Mouse (Mus musculus) liver, embryonic 14.5 days (tissue): ENCODE data around the gene Fasn. TPM values are rescaled to one million over a fixed set of nuclear protein-coding genes. Genes with fewer than 3 reads are reported as not detected.
"Not testable (repeated sequence)": the region's sequence is repeated elsewhere in the genome, so short reads cannot be mapped to it uniquely, and the experiment has no call there.

Source experiments
- ATAC-seq: fragments of 200-750 bp; cut with Nextera tagmentation; 2 replicates; pipeline ENCODE4 v1.8.0; 2017; ENCODE audit warnings: moderate number of reproducible peaks, mild to moderate bottlenecking, moderate library complexity; ENCODE audit not compliant: insufficient read depth
- DNase-seq, 3 experiments: peaks; one replicate each; pipeline ENCODE4 v3.0.0-alpha.2; 2012 to 2013; ENCODE audit warnings: low read depth in 3 of 3, low spot score in 3 of 3
- H3K27ac ChIP-seq: fragments of 300-500 bp; sonication (generic); 2 replicates; pipeline ENCODE4 v1.5.1; 2014; ENCODE audit warnings: moderate library complexity, mild to moderate bottlenecking, control low read depth, inconsistent platforms
- H3K27me3 ChIP-seq: fragments of 300-500 bp; sonication (generic); 2 replicates; pipeline ENCODE4 v1.6.1; 2014; ENCODE audit warnings: mild to moderate bottlenecking, low read length, moderate library complexity; ENCODE audit not compliant: control insufficient read depth, insufficient read depth
- H3K36me3 ChIP-seq: fragments of 300-500 bp; sonication (generic); replicated peaks from 2 replicates; pipeline ENCODE4 v1.6.1; 2014; ENCODE audit warnings: low read depth; ENCODE audit not compliant: control insufficient read depth, insufficient read depth
- H3K4me1 ChIP-seq, 2 experiments: fragments of 200-500 bp in 1 of 2; fragments of 300-500 bp in 1 of 2; sonication (generic) in 1 of 2; replicated peaks; 2 replicates each; pipeline ENCODE4 v1.6.1; 2012 to 2014; ENCODE audit warnings: antibody characterized with exemption in 1 of 2, inconsistent platforms in 1 of 2, low read length in 1 of 2; ENCODE audit not compliant: control insufficient read depth in 2 of 2, insufficient read depth in 2 of 2
- H3K4me2 ChIP-seq: fragments of 300-500 bp; sonication (generic); 2 replicates; pipeline ENCODE4 v1.6.1; 2014; ENCODE audit warnings: low read depth, mild to moderate bottlenecking, control low read depth, moderate library complexity
- H3K4me3 ChIP-seq, 2 experiments: fragments of 200-500 bp in 1 of 2; fragments of 300-500 bp in 1 of 2; sonication (generic) in 1 of 2; 2 replicates each; pipeline ENCODE4 v1.5.1; 2012 to 2014; ENCODE audit warnings: low read depth in 2 of 2, low read length in 2 of 2, mild to moderate bottlenecking in 2 of 2, control low read depth in 1 of 2, inconsistent platforms in 1 of 2, moderate library complexity in 1 of 2; ENCODE audit not compliant: insufficient read depth in 1 of 2
- H3K9ac ChIP-seq: fragments of 300-500 bp; sonication (generic); replicated peaks from 2 replicates; pipeline ENCODE4 v1.6.1; 2014; ENCODE audit warnings: mild to moderate bottlenecking, control low read depth, moderate library complexity
- H3K9me3 ChIP-seq: fragments of 300-500 bp; sonication (generic); 2 replicates; pipeline ENCODE4 v1.6.1; 2016; ENCODE audit warnings: low read length, mixed read lengths; ENCODE audit not compliant: control insufficient read depth
- CTCF ChIP-seq: IDR thresholded peaks from 2 replicates; pipeline ENCODE4 v1.5.1; 2016; ENCODE audit warnings: antibody characterized with exemption, low read depth, control low read depth
- EP300 ChIP-seq: IDR thresholded peaks from 2 replicates; pipeline ENCODE4 v1.6.1; 2016; ENCODE audit warnings: antibody characterized with exemption, low read depth
- WGBS: fragments of 180-500 bp; shearing (Covaris S2); extraction: QIAGEN DNeasy Blood & Tissue Kit; methylation state at CpG from one replicate; pipeline ENCODE4 v1.1.7; 2014; ENCODE audit not compliant: insufficient replicate concordance; 5-methylcytosine and 5-hydroxymethylcytosine counted together
- polyA plus RNA-seq, 2 experiments: library from polyadenylated mRNA; depleted of rRNA in 1 of 2; stranded (reverse) in 1 of 2; unstranded in 1 of 2; fragments of >200 nt; fragmentation: Nextera tagmentation in 1 of 2; extraction: Ambion mirVana in 1 of 2; gene quantifications; 2 replicates each; pipeline versions ENCODE4 v1.2.1 to v1.2.3; 2012 to 2014

The Fasn gene
- polyA plus RNA-seq, 2 experiments = 17.7 to 51.6 TPM

DNA sequence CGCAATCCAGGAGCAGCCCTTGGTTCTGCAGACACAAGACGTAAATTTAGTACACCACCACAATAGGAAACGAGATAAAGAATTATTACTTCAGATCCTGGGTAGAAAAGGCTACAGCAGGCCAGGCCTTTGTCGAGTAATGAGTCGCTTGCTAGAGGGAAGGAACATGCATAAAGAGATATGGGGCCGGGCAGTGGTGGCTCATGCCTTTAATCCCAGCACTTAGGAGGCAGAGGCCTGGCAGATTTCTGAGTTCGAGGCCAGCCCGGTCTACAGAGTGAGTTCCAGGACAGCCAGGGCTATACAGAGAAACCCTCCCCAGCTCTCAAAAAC lies 27.8 kb downstream of the Fasn start:
- 25% methylated on average over 8 of the region's 8 CpGs for WGBS
- Histone ChIP-seq H3K9ac (peak overlapping the region; percentile 89), H3K27ac (peak overlapping the region; percentile 3), H3K9me3 (no peaks in the 10 kb centered on the region), H3K27me3 (no peaks in the 10 kb centered on the region), H3K4me3 (peak overlapping the region; percentile 50 to 85), H3K4me1 (peaks cover 0 to 10% of the 10 kb centered on the region in 2 experiments; a peak in 3 of 4 replicates), H3K4me2 (peak overlapping the region; percentile 85), H3K36me3 (peaks cover 10% of the 10 kb centered on the region)
- no peak for TF ChIP-seq CTCF
- TF ChIP-seq EP300 = no peak
- DNase-seq (no peak), ATAC-seq (peak; percentile 24)

DNA sequence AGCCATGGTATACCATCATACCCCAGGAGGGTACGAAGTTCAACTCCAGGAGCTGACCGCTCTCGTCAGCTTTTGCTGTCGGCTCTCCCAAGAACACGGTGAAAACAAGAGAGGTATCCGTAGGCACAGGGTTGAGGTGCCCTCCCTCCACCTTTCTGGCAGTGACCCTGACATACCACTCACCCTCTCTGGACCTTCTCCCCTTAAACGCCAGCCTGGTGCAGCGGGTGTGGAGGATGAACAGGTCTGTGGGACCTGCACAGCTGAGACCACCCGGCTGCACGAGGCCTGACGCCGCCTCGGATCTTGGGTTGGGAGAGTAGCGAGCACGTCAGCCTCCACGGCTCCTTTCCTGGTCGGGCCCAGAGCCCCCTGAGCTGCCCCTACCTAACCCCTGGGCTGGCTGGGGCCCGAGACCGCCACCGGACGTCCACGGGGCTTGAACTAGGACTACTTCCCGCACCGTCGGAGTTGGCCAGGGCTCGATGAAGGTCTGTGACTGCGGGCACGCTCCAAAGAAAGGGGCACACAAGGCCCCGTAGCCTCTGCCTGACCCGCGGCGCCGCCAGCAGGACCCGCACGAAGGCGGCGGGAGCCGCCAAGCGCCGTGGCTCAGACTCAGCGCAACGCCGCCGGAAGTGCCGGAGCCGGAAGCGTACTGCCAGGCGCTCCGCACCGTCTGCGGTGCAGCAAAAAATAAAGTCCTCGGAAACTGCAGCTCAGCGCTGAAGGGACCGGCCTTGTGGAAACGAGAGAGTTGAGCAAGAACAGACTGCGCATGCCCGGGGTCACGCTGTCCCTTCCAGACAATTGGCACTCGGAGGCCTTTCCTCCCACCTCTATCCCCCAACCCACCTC lies 28.4 kb downstream of the Fasn start, which contains the start of gene Dus1l:
Gene Dus1l (minus strand): TSS at position 648 of the 858 bp plus-strand sequence.
- DNase-seq (peak; percentile 89 to 93 (median 92)), ATAC-seq (peak; percentile 92)
- peaks cover 0 to 10% of the 10 kb centered on the region in 2 experiments; a peak in 3 of 4 replicates for H3K4me1 ChIP-seq
- no peaks in the 10 kb centered on the region for H3K27me3 ChIP-seq
- peaks cover 12% of the 10 kb centered on the region for H3K36me3 ChIP-seq
- peak within 1 kb of the TSS; percentile 89 for H3K9ac ChIP-seq
- peak within 1 kb of the TSS; percentile 3 for H3K27ac ChIP-seq
- H3K4me3 ChIP-seq = peak within 1 kb of the TSS; percentile 80 to 85
- H3K9me3 ChIP-seq = no peaks in the 10 kb centered on the region
- no peak for TF ChIP-seq CTCF
- TF ChIP-seq EP300 = no peak
- 1% methylated on average over 59 of the region's 59 CpGs for WGBS
- peak within 1 kb of the TSS; percentile 85 for H3K4me2 ChIP-seq

DNA sequence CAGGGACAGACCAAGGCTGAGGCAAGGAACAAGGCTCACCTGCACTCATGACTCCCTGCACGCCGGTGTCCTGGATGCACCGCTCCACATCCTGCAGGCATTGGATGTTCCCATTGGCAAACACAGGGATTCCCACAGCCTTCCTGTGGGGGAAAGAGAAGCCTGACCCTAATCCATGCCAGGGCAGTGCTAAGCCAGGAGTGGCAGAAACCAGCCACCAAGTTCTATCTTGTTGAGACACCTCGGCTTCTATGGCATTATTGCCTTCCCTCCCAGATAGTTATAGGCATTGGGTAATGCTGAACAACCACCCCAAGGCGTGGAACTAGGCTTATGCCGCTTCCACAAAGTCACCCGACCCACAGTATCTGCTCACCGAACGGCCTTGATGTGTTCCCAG lies 31.7 kb downstream of the Fasn start:
- no peak overlapping the region for H3K4me2 ChIP-seq
- H3K27me3 ChIP-seq = no peaks in the 10 kb centered on the region
- TF ChIP-seq CTCF (no peak), EP300 (no peak)
- no peak overlapping the region for H3K9ac ChIP-seq
- H3K4me3 ChIP-seq = no peak overlapping the region
- peaks cover 0 to 10% of the 10 kb centered on the region in 2 experiments; a peak in 3 of 4 replicates for H3K4me1 ChIP-seq
- peaks cover 38% of the 10 kb centered on the region for H3K36me3 ChIP-seq
- no peaks in the 10 kb centered on the region for H3K9me3 ChIP-seq
- ATAC-seq (no peak), DNase-seq (no peak)
- no peak overlapping the region for H3K27ac ChIP-seq
- WGBS = 82% methylated on average over 9 of the region's 9 CpGs

DNA sequence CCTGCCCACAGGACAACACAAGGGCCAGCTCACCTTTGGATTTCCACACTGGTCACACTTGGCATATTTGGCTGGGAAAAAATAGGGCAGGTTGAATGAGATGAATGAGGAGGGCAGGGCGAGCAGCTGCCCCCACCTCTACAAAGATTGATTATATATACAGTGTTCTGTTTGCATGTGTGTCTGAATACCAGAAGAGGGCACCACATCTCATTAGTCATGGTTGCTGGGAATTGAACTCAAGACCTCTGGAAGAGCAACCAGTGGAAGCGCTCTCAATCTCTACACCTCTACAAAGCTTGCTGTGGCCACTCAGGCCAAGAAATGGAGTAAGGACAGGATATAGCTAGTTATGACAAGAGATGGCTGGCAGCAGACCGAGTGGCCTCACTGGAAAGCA lies 34.5 kb downstream of the Fasn start:
- no peak for DNase-seq
- H3K27ac ChIP-seq = no peak overlapping the region
- WGBS = 76% methylated on average over 3 of the region's 3 CpGs
- no peak for ATAC-seq
- TF ChIP-seq CTCF = no peak
- TF ChIP-seq EP300 = no peak
- peaks cover 0 to 8% of the 10 kb centered on the region in 2 experiments; a peak in 3 of 4 replicates for H3K4me1 ChIP-seq
- H3K36me3 ChIP-seq = peaks cover 51% of the 10 kb centered on the region
- no peaks in the 10 kb centered on the region for H3K9me3 ChIP-seq
- H3K4me3 ChIP-seq = no peak overlapping the region
- no peak overlapping the region for H3K4me2 ChIP-seq
- H3K27me3 ChIP-seq = no peaks in the 10 kb centered on the region
- H3K9ac ChIP-seq = no peak overlapping the region

DNA sequence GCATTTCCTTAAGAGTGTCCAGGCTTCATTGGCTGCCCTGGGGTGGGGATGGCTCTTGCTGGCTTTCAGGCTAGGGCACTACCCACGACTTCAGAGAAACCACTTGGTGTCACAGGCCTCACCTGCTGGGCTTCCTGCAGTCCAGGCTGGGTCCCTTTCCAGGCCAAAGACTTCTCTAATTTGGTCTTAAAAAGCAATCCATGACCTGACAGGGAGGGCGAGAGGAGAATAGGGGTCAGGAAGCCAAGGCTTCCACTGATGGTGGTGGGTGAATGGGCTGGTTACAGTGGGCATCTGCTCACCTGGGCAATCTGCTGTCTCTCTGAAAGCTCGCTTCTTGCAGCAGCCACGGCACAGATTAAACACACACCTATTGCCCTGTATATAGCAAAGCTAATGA lies 35.0 kb downstream of the Fasn start:
- TF ChIP-seq CTCF = no peak
- DNase-seq (no peak), ATAC-seq (no peak)
- H3K27me3 ChIP-seq = no peaks in the 10 kb centered on the region
- H3K9me3 ChIP-seq = no peaks in the 10 kb centered on the region
- H3K9ac ChIP-seq = no peak overlapping the region
- peaks cover 0 to 8% of the 10 kb centered on the region in 2 experiments; a peak in 3 of 4 replicates for H3K4me1 ChIP-seq
- H3K36me3 ChIP-seq = peaks cover 51% of the 10 kb centered on the region
- no peak overlapping the region for H3K27ac ChIP-seq
- WGBS = 71% methylated on average over 4 of the region's 4 CpGs
- H3K4me3 ChIP-seq = no peak overlapping the region
- H3K4me2 ChIP-seq = no peak overlapping the region

DNA sequence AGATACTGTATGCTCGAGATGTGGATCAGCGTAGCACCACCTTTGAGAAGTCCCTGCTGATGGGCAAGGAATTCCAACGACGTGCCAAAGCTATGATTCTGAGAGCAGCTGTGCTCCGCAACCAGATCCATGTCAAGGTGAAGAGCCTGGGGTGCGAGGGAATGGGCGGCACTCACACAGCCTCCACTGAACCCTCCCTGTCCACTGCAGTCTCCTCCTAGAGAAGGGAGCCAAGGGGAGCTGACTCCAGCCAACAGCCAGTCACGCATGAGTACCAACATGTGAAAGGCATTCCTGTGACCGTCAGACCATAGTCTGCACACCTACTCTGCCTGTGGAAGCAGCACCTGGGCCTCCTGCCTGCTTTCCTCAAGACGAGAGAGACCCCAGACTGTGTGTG lies 35.9 kb downstream of the Fasn start:
- not testable (repeated sequence) for H3K27me3 ChIP-seq, H3K9me3 ChIP-seq, H3K27ac ChIP-seq, DNase-seq, H3K4me1 ChIP-seq, H3K4me3 ChIP-seq, H3K4me2 ChIP-seq, ATAC-seq, H3K9ac ChIP-seq
- peaks cover 51% of the 10 kb centered on the region for H3K36me3 ChIP-seq
- WGBS = 77% methylated on average over 9 of the region's 10 CpGs
